Mouse (Mus musculus): Measurements from ENCODE around the gene Comp. TPM values are rescaled to one million over a fixed set of nuclear protein-coding genes. Genes with fewer than 3 reads are reported as not detected.

Comp gene
- total RNA-seq, 4 experiments from 2014 or later, result 0.20 to 1.0 (median 0.64) TPM

DNA sequence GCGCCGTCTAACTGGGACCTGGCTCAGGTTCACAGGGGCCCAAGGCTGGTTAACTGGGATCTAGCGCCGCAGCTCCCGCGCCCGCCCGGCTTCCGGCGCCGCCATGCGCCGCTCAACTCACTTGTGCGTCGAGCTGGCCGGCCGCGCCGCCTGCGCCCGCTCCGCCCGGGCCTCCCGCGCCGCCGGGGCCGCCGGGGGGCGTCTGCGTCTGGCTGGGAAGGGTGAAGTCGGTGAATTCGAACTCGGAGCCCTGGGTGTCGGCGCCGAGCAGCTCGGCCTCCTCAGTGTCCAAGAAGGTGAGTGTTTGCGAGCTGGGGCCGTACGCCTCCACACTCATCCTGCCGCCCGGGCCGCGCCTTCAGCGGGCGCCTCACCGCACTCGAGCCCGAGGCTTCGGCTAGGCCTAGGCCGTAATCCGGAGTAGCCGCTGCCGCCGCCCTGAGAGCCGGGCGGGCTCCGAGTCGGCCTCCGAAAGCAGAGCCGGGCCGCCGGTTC is 20.7 kb upstream of the Comp start:
- DNase-seq (ENCODE audit: low spot score in 2 of 2), result no peak

DNA sequence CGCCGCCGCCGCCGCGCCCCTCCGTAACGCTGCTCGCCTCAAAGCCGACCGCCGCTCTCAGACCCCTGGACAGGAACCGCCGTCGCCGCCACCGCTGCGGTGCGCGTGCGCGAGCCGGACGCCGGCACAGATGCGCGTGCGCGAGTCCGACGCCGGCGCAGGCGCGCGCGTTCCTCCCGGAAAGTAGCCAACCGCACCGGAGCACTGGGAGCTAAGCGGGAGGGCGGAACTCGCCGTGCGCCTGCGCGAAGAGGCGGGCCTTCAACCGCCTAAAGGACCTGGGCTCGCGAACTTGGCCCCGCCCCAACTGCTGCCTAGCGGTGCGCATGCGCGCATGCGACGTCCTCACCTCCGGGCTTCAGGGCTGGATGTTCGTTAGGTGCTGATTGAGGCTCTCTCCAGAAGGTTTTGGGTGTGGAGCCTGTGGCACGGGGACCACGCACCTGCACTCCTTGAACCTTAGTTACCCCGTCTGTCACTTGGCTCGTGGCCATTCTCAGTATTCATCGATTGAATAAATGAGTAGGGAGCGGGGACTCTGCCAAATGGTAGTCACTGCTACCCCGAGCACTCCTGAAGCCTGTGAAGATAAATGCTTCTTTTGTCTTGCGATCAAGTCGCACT is 20.1 kb upstream of the Comp start, which contains the start of gene Upf1:
Gene Upf1 (minus strand): TSS at position 85 of the 624 bp plus-strand sequence.
- peak; percentile 98 for DNase-seq (ENCODE audit: low spot score in 2 of 2)

DNA sequence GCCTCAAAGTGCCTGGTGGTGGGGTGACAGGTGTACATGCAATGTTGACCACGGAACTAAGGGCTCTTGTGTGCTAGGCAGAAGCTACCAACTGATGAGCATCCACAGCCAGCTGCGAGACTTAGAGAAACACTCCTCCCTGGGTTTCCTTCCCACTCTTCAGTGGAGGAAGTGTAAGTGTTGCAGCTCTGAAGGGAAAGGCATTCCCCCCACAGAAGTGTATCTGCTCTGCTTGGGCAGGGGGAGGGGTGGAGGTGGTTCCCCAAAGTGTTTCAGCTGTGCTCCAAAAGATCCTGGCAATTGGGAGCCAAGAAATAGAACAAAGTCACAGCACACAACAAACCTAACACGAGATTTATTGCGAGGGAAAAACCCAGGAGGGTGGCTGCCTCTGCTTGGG is 19.4 kb upstream of the Comp start:
- DNase-seq (ENCODE audit: low spot score in 2 of 2), result peak; percentile 28 to 60

DNA sequence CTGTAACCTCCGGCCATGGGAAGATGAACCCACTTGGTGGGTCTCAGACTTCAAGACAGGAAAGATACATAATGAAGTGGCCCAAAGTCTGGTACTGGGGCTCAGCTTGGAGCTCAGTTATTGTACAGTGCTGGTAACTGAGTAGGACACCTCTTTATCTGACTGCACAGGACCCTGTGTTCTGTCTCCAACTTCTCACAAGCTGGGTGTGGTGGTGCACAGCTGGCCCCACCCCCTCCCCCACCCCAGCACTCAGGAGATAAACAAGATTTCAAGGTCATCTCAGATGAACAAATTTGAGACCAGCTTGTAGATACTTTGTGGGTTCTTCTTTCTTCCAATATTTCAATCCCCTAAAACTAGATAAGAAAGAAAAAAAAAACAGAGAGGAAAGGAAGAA is 17.2 kb upstream of the Comp start:
- no peak for DNase-seq (ENCODE audit: low spot score in 2 of 2)

DNA sequence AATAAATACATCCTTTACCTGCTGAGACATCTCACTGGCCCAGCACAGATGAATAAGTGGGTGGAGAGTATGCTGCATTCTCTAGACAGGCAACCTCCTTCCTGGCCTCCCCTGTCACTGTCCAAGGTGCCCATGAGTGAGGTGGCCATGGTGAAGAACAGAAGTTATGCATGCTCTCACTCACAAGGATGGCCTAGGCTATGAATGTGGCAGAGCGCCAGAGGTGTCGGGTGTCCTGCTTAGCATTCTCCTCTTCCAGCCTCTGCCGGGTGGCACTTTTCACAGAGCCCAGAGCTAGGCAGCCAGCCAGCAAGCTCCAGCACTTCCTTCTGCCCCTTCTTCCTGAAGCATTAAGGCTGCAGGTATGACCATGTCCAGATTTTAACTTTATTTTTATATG is 13.9 kb upstream of the Comp start:
- no peak for DNase-seq (ENCODE audit: low spot score in 2 of 2)

DNA sequence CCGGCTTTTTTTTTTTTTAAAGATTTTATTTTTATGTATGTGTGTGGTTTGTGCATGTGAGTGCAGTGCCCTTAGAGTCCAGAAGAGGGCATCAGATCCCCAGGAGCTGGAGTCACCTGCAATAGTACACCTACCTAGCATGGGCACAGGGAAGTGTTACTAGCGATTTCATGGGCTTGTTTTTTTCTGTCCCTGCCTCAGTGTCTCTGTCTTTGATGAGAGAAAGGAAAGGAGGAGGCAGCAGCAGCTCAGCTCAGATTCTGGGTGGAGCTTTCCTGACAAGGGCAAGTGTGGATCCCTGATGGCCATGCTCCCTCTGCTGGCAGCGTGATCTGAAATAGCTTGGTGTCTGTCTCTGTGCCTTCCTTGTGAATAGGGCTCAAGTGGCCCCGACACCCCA is 12.6 kb upstream of the Comp start:
- no peak for DNase-seq (ENCODE audit: low spot score in 2 of 2)

DNA sequence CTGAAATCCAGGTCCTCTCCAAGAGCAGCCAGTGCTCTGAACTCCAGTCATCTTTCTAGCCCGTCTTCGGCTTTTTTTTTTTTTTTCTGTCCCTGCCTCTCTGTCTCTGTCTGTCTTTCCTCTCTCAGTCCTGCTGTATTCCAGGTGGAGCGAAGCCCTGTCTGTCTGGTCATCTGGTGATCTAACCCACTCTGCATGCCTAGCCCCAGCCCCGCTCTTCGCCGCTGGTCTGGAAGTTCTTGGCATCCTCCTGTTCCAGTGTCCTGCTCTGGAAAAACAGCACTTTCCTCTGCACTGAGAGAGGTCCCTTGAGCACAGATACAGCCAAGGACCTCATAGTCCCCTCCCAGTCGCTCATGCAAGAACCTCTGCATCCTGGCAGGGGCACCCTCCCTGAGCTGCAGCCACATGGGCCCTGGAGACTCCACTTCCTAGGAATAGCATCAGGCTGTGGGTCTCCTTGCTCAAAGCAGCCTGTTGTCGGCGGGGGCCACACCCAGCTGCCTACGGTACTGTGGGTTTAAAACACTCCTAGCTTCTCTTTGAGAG is 11.8 kb upstream of the Comp start:
- no peak for DNase-seq (ENCODE audit: low spot score in 2 of 2)

DNA sequence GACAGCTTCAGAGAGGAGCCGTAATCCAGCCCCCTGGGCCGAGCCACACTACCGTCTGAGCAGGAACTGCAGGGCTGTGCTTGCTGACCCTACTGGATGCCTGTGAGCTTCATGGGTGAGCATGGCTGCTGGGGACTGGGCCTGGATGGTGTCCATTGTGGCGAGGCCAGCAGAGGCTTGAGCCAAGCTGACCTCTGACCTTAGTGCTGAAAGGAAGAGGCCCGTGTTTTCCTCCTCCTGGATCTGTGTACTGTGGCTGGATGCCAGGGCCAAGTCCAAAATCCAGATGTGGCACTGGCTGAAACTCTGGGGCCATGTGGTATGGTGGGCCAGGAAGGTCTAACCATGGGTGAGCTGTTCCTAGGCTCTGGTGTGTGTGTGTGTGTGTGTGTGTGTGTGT is 9.3 kb upstream of the Comp start:
- no peak for DNase-seq (ENCODE audit: low spot score in 2 of 2)

DNA sequence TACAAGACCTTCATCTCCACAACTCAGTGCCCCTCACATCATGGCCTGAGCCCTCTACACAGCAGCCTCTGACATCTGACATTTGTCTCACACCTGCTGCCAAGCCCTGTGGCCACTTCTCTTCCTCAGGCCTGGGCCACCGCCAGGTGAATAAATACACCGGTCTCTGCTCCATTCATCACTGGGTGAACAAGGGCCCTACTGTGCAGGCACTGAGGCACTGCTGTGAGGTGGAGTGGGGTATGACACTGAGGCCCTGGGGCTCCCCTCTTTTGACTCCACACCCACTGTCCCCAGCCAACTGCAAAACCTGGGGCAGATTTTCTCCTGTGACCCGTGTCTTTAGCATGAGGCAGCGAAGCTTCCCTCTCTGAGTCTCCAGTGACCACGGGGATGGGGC is 6.8 kb upstream of the Comp start:
- no peak for DNase-seq (ENCODE audit: low spot score in 2 of 2)

DNA sequence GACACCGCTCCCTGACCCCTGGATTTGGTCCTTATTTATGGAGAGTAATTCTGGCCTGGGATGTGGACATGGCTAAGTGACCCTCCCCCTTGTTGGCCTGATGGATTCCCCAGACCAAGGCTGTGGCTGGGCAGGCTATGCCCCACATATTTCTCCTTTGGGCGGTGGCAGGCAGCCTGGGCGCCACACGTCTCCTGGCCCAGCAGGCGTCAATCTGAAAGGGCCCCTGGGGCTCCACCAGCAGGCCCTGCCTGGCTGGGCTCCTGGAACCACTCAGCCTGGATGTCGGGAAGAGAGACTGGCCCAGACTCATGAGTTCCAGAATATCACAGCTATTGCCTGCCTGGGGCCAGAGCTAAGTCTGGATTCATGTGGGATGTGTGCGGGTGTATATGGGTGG is 2.9 kb upstream of the Comp start:
- no peak for DNase-seq (ENCODE audit: low spot score in 2 of 2)

DNA sequence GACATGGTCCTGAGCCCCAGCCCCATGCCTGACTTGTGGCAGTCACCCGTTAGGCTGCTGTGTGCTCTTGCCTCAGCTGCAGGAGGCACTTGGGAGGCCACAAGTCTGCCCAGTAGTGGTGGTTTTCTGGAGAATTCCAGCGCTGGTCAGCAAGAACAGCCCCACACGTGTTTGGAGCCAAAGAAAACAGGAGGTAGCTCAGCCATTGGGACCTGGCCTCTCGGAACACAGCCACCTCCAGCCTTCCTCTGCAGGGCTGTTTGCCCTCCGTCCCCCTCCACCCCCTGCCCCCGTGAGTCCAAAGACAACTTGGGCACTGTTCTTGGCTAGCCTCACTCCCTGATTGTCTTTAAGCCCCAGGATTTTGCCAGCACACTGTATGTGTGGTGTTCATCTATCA is 1.4 kb upstream of the Comp start:
- no peak for DNase-seq (ENCODE audit: low spot score in 2 of 2)

DNA sequence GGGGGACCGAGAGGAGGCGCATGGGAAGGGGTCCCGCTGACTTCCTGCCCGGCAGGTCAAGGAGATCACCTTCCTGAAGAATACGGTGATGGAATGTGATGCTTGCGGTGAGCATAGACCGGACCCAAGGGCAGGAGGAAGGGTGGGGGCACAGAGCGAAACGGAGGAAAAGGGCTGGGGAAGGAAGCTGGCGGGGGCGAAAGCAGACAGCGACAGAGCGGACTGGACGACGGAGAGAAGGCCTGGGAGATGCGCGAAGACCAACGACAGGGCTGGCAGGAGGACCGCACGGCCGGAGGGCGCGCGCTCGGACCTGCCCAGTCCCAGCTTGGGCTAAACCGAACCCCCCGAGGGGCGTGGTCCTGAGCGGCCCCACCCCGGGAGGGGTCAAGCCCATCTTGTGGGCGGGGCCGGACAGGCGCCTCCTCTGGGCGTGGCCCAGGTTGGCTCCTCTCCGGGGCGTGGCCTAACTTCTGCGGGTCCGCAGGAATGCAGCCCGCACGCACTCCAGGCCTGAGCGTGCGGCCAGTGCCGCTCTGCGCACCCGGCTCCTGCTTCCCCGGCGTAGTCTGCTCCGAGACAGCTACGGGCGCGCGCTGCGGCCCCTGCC is 1.1 kb downstream of the Comp start:
- no peak for DNase-seq (ENCODE audit: low spot score in 2 of 2)

DNA sequence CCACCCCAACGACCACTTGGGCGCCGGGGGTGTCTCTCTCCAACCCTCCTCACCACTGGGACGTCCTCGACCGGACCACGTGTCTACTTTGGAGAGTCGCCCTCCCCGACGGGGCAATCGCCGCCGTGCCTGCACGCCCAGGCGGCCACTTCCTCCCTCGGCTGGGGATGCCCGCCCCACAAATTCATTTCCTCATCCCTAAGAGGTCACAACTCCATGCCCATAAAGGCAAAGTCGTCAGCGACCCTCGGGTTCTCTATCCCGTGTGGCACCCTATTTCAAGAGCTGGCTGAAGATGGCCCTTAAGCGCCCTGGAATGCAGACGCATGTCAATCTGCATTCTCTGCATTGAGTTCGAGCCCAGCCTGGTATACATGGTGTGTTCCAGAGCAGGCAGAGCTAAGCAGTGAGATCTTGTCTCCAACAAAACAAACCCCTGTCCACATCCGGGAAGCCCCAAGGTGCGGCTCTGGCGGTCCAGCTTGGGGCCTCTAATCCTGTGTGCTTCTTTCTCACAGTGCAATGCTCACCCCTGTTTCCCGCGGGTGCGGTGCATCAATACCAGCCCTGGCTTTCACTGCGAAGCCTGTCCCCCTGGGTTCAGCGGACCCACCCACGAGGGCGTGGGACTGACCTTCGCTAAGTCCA is 2.0 kb downstream of the Comp start:
- no peak for DNase-seq (ENCODE audit: low spot score in 2 of 2)

DNA sequence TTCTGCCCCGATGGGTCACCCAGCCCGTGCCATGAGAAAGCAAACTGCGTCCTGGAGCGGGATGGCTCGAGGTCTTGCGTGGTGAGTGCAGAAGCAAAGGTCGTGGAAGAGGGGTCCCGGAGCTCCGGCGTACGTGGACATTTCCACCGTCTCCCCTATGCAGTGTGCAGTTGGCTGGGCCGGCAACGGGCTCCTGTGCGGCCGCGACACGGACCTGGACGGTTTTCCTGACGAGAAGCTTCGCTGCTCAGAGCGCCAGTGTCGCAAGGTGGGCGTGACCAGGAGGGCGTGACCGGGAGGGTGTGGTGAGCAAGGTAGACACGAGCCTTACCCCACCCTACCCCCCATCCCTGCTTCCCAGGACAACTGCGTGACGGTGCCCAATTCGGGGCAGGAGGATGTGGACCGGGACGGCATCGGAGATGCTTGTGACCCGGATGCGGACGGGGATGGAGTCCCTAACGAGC is 3.0 kb downstream of the Comp start:
- DNase-seq (ENCODE audit: low spot score in 2 of 2), result no peak

DNA sequence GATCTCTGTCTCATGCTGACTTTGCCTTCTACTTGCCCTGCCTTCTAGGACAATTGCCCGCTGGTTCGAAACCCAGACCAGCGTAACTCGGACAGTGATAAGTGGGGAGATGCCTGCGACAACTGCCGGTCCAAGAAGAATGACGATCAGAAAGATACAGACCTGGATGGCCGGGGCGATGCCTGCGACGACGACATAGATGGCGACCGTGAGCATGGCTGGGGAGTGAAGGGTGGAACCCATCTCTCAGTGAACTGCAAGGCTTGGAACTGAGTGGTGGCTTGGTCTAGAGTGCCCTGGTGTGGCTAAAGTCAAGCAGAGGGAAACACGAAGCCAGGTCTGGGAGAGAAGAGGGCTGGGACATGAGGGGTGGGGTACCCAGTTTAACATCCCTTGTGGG is 3.7 kb downstream of the Comp start:
- DNase-seq (ENCODE audit: low spot score in 2 of 2), result no peak

DNA sequence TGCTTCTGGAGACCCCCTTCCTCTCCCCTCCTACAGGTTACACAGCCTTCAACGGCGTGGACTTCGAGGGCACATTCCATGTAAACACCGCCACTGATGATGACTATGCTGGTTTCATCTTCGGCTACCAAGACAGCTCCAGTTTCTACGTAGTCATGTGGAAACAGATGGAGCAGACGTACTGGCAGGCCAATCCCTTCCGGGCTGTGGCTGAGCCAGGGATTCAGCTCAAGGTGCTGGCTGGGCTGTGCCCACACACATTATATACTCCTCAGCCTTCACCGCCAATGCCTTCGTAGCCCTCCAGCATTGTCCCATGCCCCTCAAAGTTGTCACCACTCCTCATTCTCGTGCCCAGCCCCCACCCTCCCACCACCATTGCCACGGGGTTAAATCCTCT is 6.7 kb downstream of the Comp start:
- no peak for DNase-seq (ENCODE audit: low spot score in 2 of 2)

DNA sequence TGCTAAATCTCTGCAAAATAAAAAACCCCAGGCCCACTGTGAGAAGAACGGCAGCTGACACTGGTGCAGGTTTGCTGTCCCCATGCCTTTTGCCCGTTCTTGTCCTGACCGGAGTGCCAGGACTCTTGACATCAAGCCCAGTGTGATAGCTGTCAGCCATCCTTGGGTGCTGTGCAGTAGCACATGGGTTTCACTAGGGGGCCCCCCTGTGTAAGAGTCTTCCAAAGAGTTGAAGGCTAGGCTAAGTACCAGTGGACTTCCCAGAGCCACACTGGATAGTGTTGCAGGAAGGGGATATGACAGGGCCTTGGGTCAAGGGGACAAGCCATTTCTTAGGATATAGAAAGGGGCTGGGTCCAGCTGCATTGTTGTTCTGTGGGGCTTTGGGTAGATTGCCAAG is 9.9 kb downstream of the Comp start:
- peak; percentile 30 to 54 for DNase-seq (ENCODE audit: low spot score in 2 of 2)

DNA sequence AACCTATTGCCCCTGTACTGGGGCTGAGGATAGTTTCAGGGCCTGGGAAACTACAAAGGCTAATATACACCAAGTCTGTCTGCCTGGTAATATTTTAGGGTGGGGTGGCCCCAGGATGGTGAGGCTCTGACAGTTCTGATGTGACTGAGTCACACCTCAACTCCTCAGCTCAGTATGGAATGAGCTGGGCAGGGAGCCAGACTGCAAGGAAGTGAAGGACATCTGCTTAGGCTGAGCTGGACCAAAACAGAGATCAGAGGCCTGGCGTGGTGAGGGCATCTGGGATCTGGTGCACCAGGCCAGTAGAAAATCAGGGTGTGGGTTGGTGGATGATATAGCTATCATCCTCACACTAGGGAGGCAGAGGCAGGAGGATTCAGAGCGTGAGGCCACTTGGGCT is 16.3 kb downstream of the Comp start:
- no peak for DNase-seq (ENCODE audit: low spot score in 2 of 2)

DNA sequence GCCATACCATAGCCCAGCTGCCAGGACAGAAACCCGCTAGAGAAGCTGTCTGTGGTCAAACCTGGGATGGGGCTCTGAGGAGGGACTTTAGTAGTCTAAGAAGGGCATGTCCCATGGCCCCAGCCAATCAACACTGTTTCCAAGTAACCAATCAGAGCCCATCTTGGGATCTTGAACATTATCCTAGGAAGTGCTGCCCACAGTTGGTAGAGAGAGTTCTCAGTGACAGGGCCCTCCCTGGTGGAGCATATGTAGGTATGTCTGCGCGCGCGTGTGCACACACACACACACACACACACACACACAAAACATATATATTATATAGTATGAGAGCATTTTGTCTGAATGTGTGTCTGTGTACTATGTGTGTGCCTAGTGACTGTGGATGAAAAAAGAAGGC is 19.7 kb downstream of the Comp start:
- DNase-seq (ENCODE audit: low spot score in 2 of 2), result no peak

DNA sequence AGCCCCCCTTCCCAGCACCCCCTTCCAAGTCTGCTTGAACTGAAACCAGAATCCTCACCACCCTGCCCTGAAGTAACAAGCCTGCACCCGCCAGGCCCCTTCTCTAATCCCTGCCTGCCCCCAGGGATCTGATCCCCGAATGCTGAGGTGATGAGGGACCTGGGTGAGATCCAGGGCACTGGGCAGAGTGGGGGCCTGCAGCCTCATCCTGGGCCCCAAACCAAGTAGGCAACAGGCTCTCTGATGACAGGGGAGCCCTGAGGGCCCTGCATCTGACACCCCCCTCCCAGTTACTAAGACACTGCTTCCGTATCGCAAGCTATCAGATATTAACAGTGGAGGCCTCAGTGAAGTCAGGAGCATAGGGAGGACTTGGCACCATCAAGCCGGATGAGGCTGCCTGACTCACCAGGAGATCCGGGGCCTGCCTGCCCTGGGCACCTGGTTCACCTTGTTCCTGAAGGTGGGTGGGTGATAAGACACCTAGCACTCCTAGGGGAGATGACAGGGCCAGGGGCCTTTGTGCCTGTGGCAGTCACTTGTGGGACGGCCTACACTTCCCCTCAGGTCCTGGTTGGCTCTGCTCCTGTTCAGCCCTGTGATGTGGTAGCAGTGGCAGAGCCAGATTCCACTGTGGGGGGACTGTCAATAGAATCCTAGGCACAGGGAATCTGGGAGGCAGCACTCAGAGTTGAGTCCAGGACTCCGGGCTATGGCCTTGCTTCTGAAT is 21.1 kb downstream of the Comp start:
- no peak for DNase-seq (ENCODE audit: low spot score in 2 of 2)

DNA sequence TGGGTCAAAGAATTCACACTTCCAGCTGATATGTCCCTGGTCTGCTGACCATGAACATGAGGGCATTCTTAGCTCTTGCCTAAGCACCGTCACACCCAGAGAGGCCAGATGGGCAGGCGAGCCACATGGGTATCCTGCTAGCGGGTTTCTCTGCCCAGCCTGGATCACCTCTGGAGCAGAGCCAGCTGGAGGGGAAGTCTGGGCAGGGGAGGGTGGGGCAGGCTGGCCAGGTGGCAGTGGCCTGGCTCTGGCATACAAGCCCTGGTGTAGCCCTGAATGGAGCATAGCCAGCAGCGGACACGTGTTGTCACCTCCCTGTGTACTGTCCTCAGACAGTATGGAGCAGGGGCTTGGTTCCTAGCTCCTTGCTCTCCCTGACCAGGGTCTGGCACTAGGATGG is 22.3 kb downstream of the Comp start:
- no peak for DNase-seq (ENCODE audit: low spot score in 2 of 2)

DNA sequence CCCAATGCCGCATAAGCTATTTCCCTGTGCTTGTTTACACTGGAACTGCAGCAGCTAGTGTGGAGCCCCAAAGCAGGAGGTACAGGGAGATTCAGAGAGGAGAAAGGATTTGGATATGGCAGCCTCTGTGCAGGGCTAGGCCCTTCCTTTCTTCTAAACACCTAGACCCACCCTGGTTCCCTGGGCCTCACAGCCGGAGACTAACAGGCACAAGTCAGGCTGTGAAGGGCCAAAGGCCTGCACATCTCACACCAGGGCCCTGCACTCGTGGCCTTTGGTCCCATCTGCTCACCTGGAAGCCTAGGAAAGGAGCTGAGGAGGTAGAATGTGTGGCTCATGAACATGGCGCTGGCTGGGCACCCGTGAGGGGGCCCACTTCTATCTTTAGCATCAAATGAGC is 22.8 kb downstream of the Comp start:
- no peak for DNase-seq (ENCODE audit: low spot score in 2 of 2)

All from left cerebral cortex, adult 8-10 months (tissue).